Mouse (Mus musculus) frontal cortex, adult 2 months (tissue): ENCODE data around the gene Mall. TPM values are rescaled to one million over a fixed set of nuclear protein-coding genes. Genes with fewer than 3 reads are reported as not detected.

Source experiments
- polyA plus RNA-seq: library from polyadenylated mRNA; depleted of rRNA; stranded (reverse); fragments of >200 nt; gene quantifications from 2 replicates; pipeline ENCODE4 v1.2.3, GENCODE M21; 2012; rRNA removed

Gene Mall
- polyA plus RNA-seq, 1 experiment: 1.0 TPM

Other genes starting within 250 kb of the Mall start
- 87.8 and 92.9 TPM in 2 replicates for gene Kcnip3, start 207.8 kb downstream of the Mall start, polyA plus RNA-seq
- 0.29 and 0.50 TPM in 2 replicates for gene Prom2, start 188.5 kb downstream of the Mall start, polyA plus RNA-seq
- gene Zfp661, start 142.8 kb downstream of the Mall start, polyA plus RNA-seq: 9.0 and 9.3 TPM in 2 replicates
- 113 and 115 TPM in 2 replicates for gene Mrps5, start 142.7 kb downstream of the Mall start, polyA plus RNA-seq
- 70.5 and 94.8 TPM in 2 replicates for gene Mal, start 73.2 kb downstream of the Mall start, polyA plus RNA-seq
- gene Nphp1, start 59.0 kb upstream of the Mall start, polyA plus RNA-seq: 20.8 and 22.3 TPM in 2 replicates
- gene Mtln, start 62.6 kb upstream of the Mall start, polyA plus RNA-seq: 94.7 and 95.5 TPM in 2 replicates
- gene Bub1, start 101.9 kb upstream of the Mall start, polyA plus RNA-seq: 0.34 and 0.82 TPM in 2 replicates
- gene Acoxl, start 108.9 kb upstream of the Mall start, polyA plus RNA-seq: 0.06 TPM in 1 of 2 replicates, not detected in the other